Mouse (Mus musculus) ES-E14 (cell line): ENCODE data around the gene Bud31. TPM values are rescaled to one million over a fixed set of nuclear protein-coding genes. Genes with fewer than 3 reads are reported as not detected.

Experiments used
- DNase-seq: peaks from one replicate; pipeline ENCODE4 v3.0.0-alpha.2; 2013; ENCODE audit warnings: low read depth, low spot score
- H3K27ac ChIP-seq: 2 replicates; pipeline ENCODE4 v1.5.1; 2012; ENCODE audit warnings: low read depth, mild to moderate bottlenecking, low read length, moderate library complexity, mixed read lengths; ENCODE audit not compliant: poor library complexity, insufficient read depth, severe bottlenecking
- H3K36me3 ChIP-seq: 2 replicates; pipeline ENCODE4 v1.6.1; 2012; ENCODE audit warnings: mild to moderate bottlenecking, low read length, moderate library complexity, mixed read lengths; ENCODE audit not compliant: control insufficient read depth, poor library complexity, insufficient read depth, severe bottlenecking
- H3K4me1 ChIP-seq, 2 experiments: fragments of 150-350 bp in 1 of 2; sonication (generic) in 1 of 2; 2 replicates each; pipeline ENCODE4 v1.6.1; 2012; ENCODE audit warnings: low read length in 2 of 2, mild to moderate bottlenecking in 1 of 2, mixed read lengths in 1 of 2; ENCODE audit not compliant: control insufficient read depth in 2 of 2, insufficient read depth in 2 of 2, poor library complexity in 1 of 2
- H3K4me3 ChIP-seq, 2 experiments: fragments of 150-350 bp in 1 of 2; sonication (generic) in 1 of 2; 2 replicates each; pipeline ENCODE4 v1.5.1; 2012; ENCODE audit warnings: low read length in 2 of 2, low read depth in 1 of 2, mild to moderate bottlenecking in 1 of 2, mixed read lengths in 1 of 2; ENCODE audit not compliant: insufficient read depth in 1 of 2, poor library complexity in 1 of 2, severe bottlenecking in 1 of 2
- H3K9ac ChIP-seq: 2 replicates; pipeline ENCODE4 v1.6.1; 2012; ENCODE audit warnings: low read depth, mild to moderate bottlenecking, low read length, mixed read lengths; ENCODE audit not compliant: poor library complexity, insufficient read depth, severe bottlenecking
- H3K9me3 ChIP-seq: fragments of 150-350 bp; sonication (generic); 2 replicates; pipeline ENCODE4 v1.6.1; 2012; ENCODE audit warnings: low read depth, mild to moderate bottlenecking, low read length; ENCODE audit not compliant: control insufficient read depth, insufficient read depth
- CHD2 ChIP-seq: IDR thresholded peaks from 2 replicates; pipeline ENCODE4 v1.6.1; 2014; ENCODE audit warnings: mild to moderate bottlenecking, low read depth, low read length, inconsistent platforms
- HCFC1 ChIP-seq: IDR thresholded peaks from 2 replicates; pipeline ENCODE4 v1.6.1; 2012; ENCODE audit warnings: low read length, inconsistent platforms, borderline replicate concordance; ENCODE audit not compliant: insufficient read depth
- MAFK ChIP-seq: IDR thresholded peaks from 2 replicates; pipeline ENCODE4 v1.6.1; 2014; ENCODE audit warnings: mild to moderate bottlenecking, low read depth, low read length, inconsistent platforms; ENCODE audit not compliant: insufficient read depth
- ZC3H11A ChIP-seq: IDR thresholded peaks from 2 replicates; pipeline ENCODE4 v1.6.1; 2012; ENCODE audit warnings: low read depth, mild to moderate bottlenecking, inconsistent platforms, low read length, borderline replicate concordance
- ZNF384 ChIP-seq: IDR thresholded peaks from 2 replicates; pipeline ENCODE4 v1.6.1; 2012; ENCODE audit warnings: low read depth, low read length, inconsistent platforms
- in situ Hi-C, 2 experiments: fragments of 600-800 bp; cut with MboI; formaldehyde crosslinking; loops; one replicate each; pipeline ENCODE4 v1.15.1; 2025; ENCODE audit warnings: low sequenced_read_pairs in 2 of 2, inconsistent platforms in 1 of 2; ENCODE audit not compliant: unreplicated experiment in 2 of 2
- total RNA-seq: library from RNA; depleted of rRNA; stranded (reverse); fragments of 300-350 nt; gene quantifications from 2 replicates; pipeline ENCODE4 v1.2.3, GENCODE M21; 2012; rRNA removed

The Bud31 gene
- total RNA-seq, 1 experiment: 168 TPM

GRCm38 (mm10) chr5:145190373-145190772 is 50.2 kb downstream of the Bud31 start:
- DNase-seq: no peak
- Histone ChIP-seq H3K9me3 (no peaks in the 10 kb centered on the region), H3K27ac (no peak overlapping the region), H3K36me3 (peaks cover 23% of the 10 kb centered on the region), H3K4me1 (peaks cover 5 to 6% of the 10 kb centered on the region in 2 experiments; a peak in 3 of 4 replicates), H3K9ac (peak overlapping the region; percentile 91), H3K4me3 (peak overlapping the region; percentile 91 to 95)
- in situ Hi-C loops: no loop called here
- TF ChIP-seq MAFK: no peak
- no peak for TF ChIP-seq HCFC1
- TF ChIP-seq CHD2: no peak
- no peak for TF ChIP-seq ZNF384
- no peak for TF ChIP-seq ZC3H11A

GRCm38 (mm10) chr5:145190875-145191798 is 51.0 kb downstream of the Bud31 start:
- Histone ChIP-seq H3K27ac (peak overlapping the region; percentile 73), H3K4me1 (peaks cover 5 to 6% of the 10 kb centered on the region in 2 experiments; a peak in 3 of 4 replicates), H3K36me3 (peaks cover 18% of the 10 kb centered on the region), H3K9me3 (no peaks in the 10 kb centered on the region), H3K4me3 (peak overlapping the region; percentile 91 to 95), H3K9ac (peak overlapping the region; percentile 91)
- in situ Hi-C loops: no loop called here
- DNase-seq: peak; percentile 84
- TF ChIP-seq ZC3H11A (no peak), HCFC1 (peak; percentile 65; the same call in 1 of the 2 replicates), ZNF384 (no peak), CHD2 (no peak), MAFK (peak; percentile 25; the same call in 1 of the 2 replicates)

- TF ChIP-seq CHD2: no peak
- TF ChIP-seq ZNF384: no peak
- no peak for TF ChIP-seq MAFK
- TF ChIP-seq ZC3H11A: no peak
- no peak for TF ChIP-seq HCFC1
- in situ Hi-C loops: no loop called here
- Histone ChIP-seq H3K9ac (peak within 1 kb of the TSS; percentile 91), H3K9me3 (no peaks in the 10 kb centered on the region), H3K4me3 (peak within 1 kb of the TSS; percentile 91 to 95), H3K4me1 (peaks cover 5 to 6% of the 10 kb centered on the region in 2 experiments; a peak in 3 of 4 replicates), H3K27ac (peak within 1 kb of the TSS; percentile 73), H3K36me3 (peaks cover 11% of the 10 kb centered on the region)
- no peak for DNase-seq
Observed at GRCm38 (mm10) chr5:145191962-145192361, 51.8 kb downstream of the Bud31 start, which contains the start of gene Atp5j2. Gene Atp5j2 (minus strand): TSS chr5:145192062.

Other genes with a start within 250 kb of the Bud31 start
- 17.9 and 19.2 TPM in 2 replicates for gene Smurf1, start 174.5 kb upstream of the Bud31 start, total RNA-seq
- not detected in 2 replicates for gene Gm4871, start 107.6 kb upstream of the Bud31 start, total RNA-seq
- not detected in 2 replicates for gene 1700018F24Rik, start 97.4 kb upstream of the Bud31 start, total RNA-seq
- 48.2 and 65.4 TPM in 2 replicates for gene Arpc1a, start 56.5 kb upstream of the Bud31 start, total RNA-seq
- gene Kpna7, start 56.3 kb upstream of the Bud31 start, total RNA-seq: 0.21 and 0.58 TPM in 2 replicates
- gene Arpc1b, start 26.1 kb upstream of the Bud31 start, total RNA-seq: 185 and 249 TPM in 2 replicates
- 89.3 and 108 TPM in 2 replicates for gene Pdap1, start 124 bp upstream of the Bud31 start, total RNA-seq
- 12.8 and 14.3 TPM in 2 replicates for gene Ptcd1, start 26.7 kb downstream of the Bud31 start, total RNA-seq
- gene Cpsf4, start 26.9 kb downstream of the Bud31 start, total RNA-seq: 73.2 and 74.4 TPM in 2 replicates
- 537 and 605 TPM in 2 replicates for gene Atp5j2, start 51.7 kb downstream of the Bud31 start, total RNA-seq
- gene Zkscan14, start 61.5 kb downstream of the Bud31 start, total RNA-seq: 5.5 TPM in 2 replicates
- gene Zkscan5, start 64.2 kb downstream of the Bud31 start, total RNA-seq: 16.9 and 18.0 TPM in 2 replicates
- 31.4 and 36.1 TPM in 2 replicates for gene Zfp655, start 91.4 kb downstream of the Bud31 start, total RNA-seq
- gene Zscan25, start 140.1 kb downstream of the Bud31 start, total RNA-seq: 16.8 and 22.5 TPM in 2 replicates
- gene Cyp3a57, start 204.9 kb downstream of the Bud31 start, total RNA-seq: not detected in 2 replicates